Mouse (Mus musculus): ENCODE results near the gene Soat2. TPM values are rescaled to one million over a fixed set of nuclear protein-coding genes. Genes with fewer than 3 reads are reported as not detected.

Gene Soat2
- polyA plus RNA-seq, 1 experiment from 2014 or later, result 0.09 TPM

- peak within 1 kb of the TSS; percentile 81 for H3K4me2 ChIP-seq (replicated peaks)
- H3K4me3 ChIP-seq, result peak within 1 kb of the TSS; percentile 87
- no peak for ATAC-seq (ENCODE audit: low FRiP score)
- peaks cover 39% of the 10 kb centered on the region for H3K4me1 ChIP-seq
- H3K27ac ChIP-seq, result peak within 1 kb of the TSS; percentile 99
- peaks cover 34% of the 10 kb centered on the region for H3K36me3 ChIP-seq
- WGBS, result 65% methylated on average over 19 of the region's 19 CpGs
- H3K27me3 ChIP-seq, result no peaks in the 10 kb centered on the region
- H3K9ac ChIP-seq, result peak within 1 kb of the TSS; percentile 94
- no peaks in the 10 kb centered on the region for H3K9me3 ChIP-seq (replicated peaks)
Observed at GRCm38 (mm10) chr15:102204674-102205505, 54.6 kb downstream of the Soat2 start, which contains the start of gene Csad. Csad (minus strand) TSS chr15:102204724.

- H3K4me3 ChIP-seq, result peak overlapping the region; percentile 87
- WGBS, result 48% methylated on average over 8 of the region's 8 CpGs
- H3K36me3 ChIP-seq, result peaks cover 43% of the 10 kb centered on the region
- 0 out of 2 replicates have a peak, but pooled peaks have one; percentile 35 for ATAC-seq (ENCODE audit: low FRiP score)
- H3K27me3 ChIP-seq, result no peaks in the 10 kb centered on the region
- peaks cover 39% of the 10 kb centered on the region for H3K4me1 ChIP-seq
- H3K27ac ChIP-seq, result peak overlapping the region; percentile 99
- no peaks in the 10 kb centered on the region for H3K9me3 ChIP-seq (replicated peaks)
- H3K4me2 ChIP-seq (replicated peaks), result peak overlapping the region; percentile 81
- H3K9ac ChIP-seq, result peak overlapping the region; percentile 94
Observed at GRCm38 (mm10) chr15:102205779-102206178, 55.5 kb downstream of the Soat2 start.

- no peaks in the 10 kb centered on the region for H3K27me3 ChIP-seq
- H3K36me3 ChIP-seq, result peaks cover 55% of the 10 kb centered on the region
- H3K9ac ChIP-seq, result no peak overlapping the region
- 80% methylated on average over 3 of the region's 3 CpGs for WGBS
- peaks cover 36% of the 10 kb centered on the region for H3K4me1 ChIP-seq
- no peak overlapping the region for H3K4me2 ChIP-seq (replicated peaks)
- H3K4me3 ChIP-seq, result no peak overlapping the region
- no peaks in the 10 kb centered on the region for H3K9me3 ChIP-seq (replicated peaks)
- H3K27ac ChIP-seq, result no peak overlapping the region
- no peak for ATAC-seq (ENCODE audit: low FRiP score)
Observed at GRCm38 (mm10) chr15:102207351-102207750, 57.0 kb downstream of the Soat2 start.

GRCm38 (mm10) chr15:102208092-102208561 is 57.8 kb downstream of the Soat2 start:
- no peaks in the 10 kb centered on the region for H3K9me3 ChIP-seq (replicated peaks)
- peaks cover 62% of the 10 kb centered on the region for H3K36me3 ChIP-seq
- no peak overlapping the region for H3K27ac ChIP-seq
- 91% methylated on average over 9 of the region's 9 CpGs for WGBS
- ATAC-seq (ENCODE audit: low FRiP score), result no peak
- H3K4me3 ChIP-seq, result no peak overlapping the region
- no peaks in the 10 kb centered on the region for H3K27me3 ChIP-seq
- peaks cover 32% of the 10 kb centered on the region for H3K4me1 ChIP-seq
- H3K4me2 ChIP-seq (replicated peaks), result no peak overlapping the region
- H3K9ac ChIP-seq, result no peak overlapping the region

- Histone ChIP-seq H3K36me3 (peaks cover 72% of the 10 kb centered on the region), H3K9ac (no peak overlapping the region), H3K9me3 (replicated peaks) (no peaks in the 10 kb centered on the region), H3K4me3 (no peak overlapping the region), H3K4me2 (replicated peaks) (no peak overlapping the region), H3K4me1 (peaks cover 32% of the 10 kb centered on the region), H3K27ac (no peak overlapping the region), H3K27me3 (no peaks in the 10 kb centered on the region)
- ATAC-seq (ENCODE audit: low FRiP score), result no peak
- 93% methylated on average over 8 of the region's 8 CpGs for WGBS
Observed at GRCm38 (mm10) chr15:102209114-102209513, 58.8 kb downstream of the Soat2 start.

GRCm38 (mm10) chr15:102210816-102211215 is 60.5 kb downstream of the Soat2 start:
- Histone ChIP-seq H3K36me3 (peaks cover 82% of the 10 kb centered on the region), H3K9me3 (replicated peaks) (no peaks in the 10 kb centered on the region), H3K4me2 (replicated peaks) (no peak overlapping the region), H3K27ac (no peak overlapping the region), H3K4me3 (no peak overlapping the region), H3K9ac (no peak overlapping the region), H3K4me1 (peaks cover 15% of the 10 kb centered on the region), H3K27me3 (no peaks in the 10 kb centered on the region)
- no peak for ATAC-seq (ENCODE audit: low FRiP score)
- WGBS, result 96% methylated on average over 4 of the region's 4 CpGs

- H3K4me1 ChIP-seq, result peaks cover 7% of the 10 kb centered on the region
- 86% methylated on average over 6 of the region's 6 CpGs for WGBS
- H3K4me3 ChIP-seq, result no peak overlapping the region
- H3K27me3 ChIP-seq, result no peaks in the 10 kb centered on the region
- no peaks in the 10 kb centered on the region for H3K9me3 ChIP-seq (replicated peaks)
- no peak overlapping the region for H3K4me2 ChIP-seq (replicated peaks)
- H3K36me3 ChIP-seq, result peaks cover 87% of the 10 kb centered on the region
- H3K27ac ChIP-seq, result no peak overlapping the region
- no peak for ATAC-seq (ENCODE audit: low FRiP score)
- no peak overlapping the region for H3K9ac ChIP-seq
Observed at GRCm38 (mm10) chr15:102211895-102212294, 61.6 kb downstream of the Soat2 start.

Other genes with a start within 250 kb of the Soat2 start
- 0.21 TPM in 1 of 2 replicates, not detected in the other for gene Krt4, start 225.8 kb upstream of the Soat2 start, polyA plus RNA-seq (2016; fragmentation: Nextera tagmentation; extraction: Ambion mirVana)
- not detected in 2 replicates for gene Krt79, start 210.2 kb upstream of the Soat2 start, polyA plus RNA-seq (2016; fragmentation: Nextera tagmentation; extraction: Ambion mirVana)
- not detected in 2 replicates for gene Krt78, start 196.2 kb upstream of the Soat2 start, polyA plus RNA-seq (2016; fragmentation: Nextera tagmentation; extraction: Ambion mirVana)
- gene Krt8, start 146.0 kb upstream of the Soat2 start, polyA plus RNA-seq (2016; fragmentation: Nextera tagmentation; extraction: Ambion mirVana), result 18.2 and 28.2 TPM in 2 replicates
- gene Krt18, start 122.3 kb upstream of the Soat2 start, polyA plus RNA-seq (2016; fragmentation: Nextera tagmentation; extraction: Ambion mirVana), result 19.8 and 30.0 TPM in 2 replicates
- 94.0 and 97.1 TPM in 2 replicates for gene Eif4b, start 76.8 kb upstream of the Soat2 start, polyA plus RNA-seq (2016; fragmentation: Nextera tagmentation; extraction: Ambion mirVana)
- gene Tns2, start 50.1 kb upstream of the Soat2 start, polyA plus RNA-seq (2016; fragmentation: Nextera tagmentation; extraction: Ambion mirVana), result 21.8 and 22.7 TPM in 2 replicates
- 28.1 and 29.2 TPM in 2 replicates for gene Spryd3, start 14.3 kb upstream of the Soat2 start, polyA plus RNA-seq (2016; fragmentation: Nextera tagmentation; extraction: Ambion mirVana)
- gene Igfbp6, start 6.2 kb upstream of the Soat2 start, polyA plus RNA-seq (2016; fragmentation: Nextera tagmentation; extraction: Ambion mirVana), result 0.42 TPM in 1 of 2 replicates, not detected in the other
- 111 and 113 TPM in 2 replicates for gene Zfp740, start 52.7 kb downstream of the Soat2 start, polyA plus RNA-seq (2016; fragmentation: Nextera tagmentation; extraction: Ambion mirVana)
- gene Csad, start 54.2 kb downstream of the Soat2 start, polyA plus RNA-seq (2016; fragmentation: Nextera tagmentation; extraction: Ambion mirVana), result 49.3 and 53.5 TPM in 2 replicates
- 1.1 and 2.2 TPM in 2 replicates for gene Itgb7, start 81.4 kb downstream of the Soat2 start, polyA plus RNA-seq (2016; fragmentation: Nextera tagmentation; extraction: Ambion mirVana)
- 42.2 and 45.6 TPM in 2 replicates for gene Rarg, start 107.0 kb downstream of the Soat2 start, polyA plus RNA-seq (2016; fragmentation: Nextera tagmentation; extraction: Ambion mirVana)
- 0.30 and 0.49 TPM in 2 replicates for gene Gm9918, start 120.0 kb downstream of the Soat2 start, polyA plus RNA-seq (2016; fragmentation: Nextera tagmentation; extraction: Ambion mirVana)
- gene Mfsd5, start 128.9 kb downstream of the Soat2 start, polyA plus RNA-seq (2016; fragmentation: Nextera tagmentation; extraction: Ambion mirVana), result 54.2 and 54.9 TPM in 2 replicates
- gene Espl1, start 145.7 kb downstream of the Soat2 start, polyA plus RNA-seq (2016; fragmentation: Nextera tagmentation; extraction: Ambion mirVana), result 26.7 and 27.3 TPM in 2 replicates
- gene Pfdn5, start 175.6 kb downstream of the Soat2 start, polyA plus RNA-seq (2016; fragmentation: Nextera tagmentation; extraction: Ambion mirVana), result 331 and 402 TPM in 2 replicates
- gene Myg1, start 181.2 kb downstream of the Soat2 start, polyA plus RNA-seq (2016; fragmentation: Nextera tagmentation; extraction: Ambion mirVana), result 78.4 and 90.8 TPM in 2 replicates
- 54.6 and 60.9 TPM in 2 replicates for gene Aaas, start 200.2 kb downstream of the Soat2 start, polyA plus RNA-seq (2016; fragmentation: Nextera tagmentation; extraction: Ambion mirVana)
- gene Sp7, start 216.7 kb downstream of the Soat2 start, polyA plus RNA-seq (2016; fragmentation: Nextera tagmentation; extraction: Ambion mirVana), result 1.9 and 2.1 TPM in 2 replicates